Mouse (Mus musculus) liver, adult 2 months (tissue): ENCODE data around the gene Gm14226.

Source experiments
- CTCF ChIP-seq: fragments of 200-500 bp; IDR thresholded peaks from 2 replicates; pipeline ENCODE4 v1.5.1; 2011; ENCODE audit warnings: low read depth, low read length, control low read depth
- POLR2A ChIP-seq: fragments of 200-500 bp; IDR thresholded peaks from 2 replicates; pipeline ENCODE4 v1.6.1; 2011; ENCODE audit warnings: low read length, control low read depth; ENCODE audit not compliant: insufficient read depth; ENCODE audit errors: extremely low read depth

DNA sequence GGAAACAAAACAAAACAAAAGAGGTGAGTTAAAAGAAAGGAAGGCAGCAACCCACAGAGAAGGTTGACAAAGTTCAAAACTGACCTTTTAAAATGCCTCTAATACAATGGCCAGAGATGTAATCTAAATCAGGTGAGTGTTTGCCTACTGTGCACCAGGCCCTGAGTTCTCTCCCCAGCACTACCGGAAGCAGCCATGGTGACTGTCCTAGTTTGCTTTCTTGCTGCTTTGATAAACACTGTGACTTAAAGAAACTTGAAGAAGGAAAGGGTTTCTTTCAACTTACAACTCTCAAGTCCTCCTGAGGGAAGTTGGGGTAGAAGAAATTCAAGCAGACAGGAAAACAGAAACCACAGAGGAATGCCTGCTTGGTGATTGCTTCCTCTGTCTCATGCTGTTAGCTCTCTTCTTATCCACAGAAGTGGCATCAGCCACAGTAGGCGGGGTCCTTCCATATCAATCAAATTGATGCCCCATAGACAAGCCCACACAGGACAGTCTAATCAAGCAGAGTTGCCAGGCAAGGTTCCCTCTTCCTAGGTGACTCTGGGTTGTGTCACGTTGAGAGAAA lies 6.9 kb upstream of the Gm14226 start:
- TF ChIP-seq CTCF: no peak
- no peak for TF ChIP-seq POLR2A
